Mouse (Mus musculus) bone marrow, adult 2 months (tissue): Measurements from ENCODE around the gene Nfam1.

ENCODE experiments used
- CTCF ChIP-seq: fragments of 200-500 bp; IDR thresholded peaks from 2 replicates; pipeline ENCODE4 v1.5.1; 2011; ENCODE audit warnings: low read length, control low read depth; ENCODE audit not compliant: control insufficient read depth, insufficient read depth
- POLR2A ChIP-seq: fragments of 200-500 bp; IDR thresholded peaks from 2 replicates; pipeline ENCODE4 v1.6.1; 2011; ENCODE audit warnings: low read depth, mild to moderate bottlenecking, control low read depth, low read length, borderline replicate concordance; ENCODE audit not compliant: control insufficient read depth

- TF ChIP-seq CTCF: no peak
- TF ChIP-seq POLR2A: no peak
These were observed 41.1 kb upstream of the Nfam1 start for GRCm38 (mm10) chr15:83074179-83074578.
